Mouse (Mus musculus) heart, embryonic 13.5 days (tissue): Measurements from ENCODE around the gene Mettl27. TPM values are rescaled to one million over a fixed set of nuclear protein-coding genes. Genes with fewer than 3 reads are reported as not detected.
A peak's percentile ranks its signal among the peaks of the same experiment; 100 is the strongest.

Source experiments
- ATAC-seq: fragments of 200-750 bp; cut with Nextera tagmentation; 2 replicates; pipeline ENCODE4 v1.8.0; 2017; ENCODE audit warnings: moderate TSS enrichment; ENCODE audit not compliant: insufficient number of reproducible peaks, low FRiP score, low TSS enrichment; ENCODE audit errors: extremely low read depth
- H3K27ac ChIP-seq: fragments of 300-500 bp; sonication (generic); replicated peaks from 2 replicates; pipeline ENCODE4 v1.5.1; 2015; ENCODE audit warnings: moderate library complexity, mild to moderate bottlenecking, inconsistent platforms
- H3K27me3 ChIP-seq: fragments of 300-500 bp; sonication (generic); replicated peaks from 2 replicates; pipeline ENCODE4 v1.6.1; 2015; ENCODE audit warnings: mild to moderate bottlenecking, inconsistent platforms
- H3K36me3 ChIP-seq: fragments of 300-500 bp; sonication (generic); 2 replicates; pipeline ENCODE4 v1.6.1; 2015; ENCODE audit warnings: mild to moderate bottlenecking, inconsistent platforms
- H3K4me1 ChIP-seq: fragments of 300-500 bp; sonication (generic); 2 replicates; pipeline ENCODE4 v1.6.1; 2015; ENCODE audit warnings: inconsistent platforms
- H3K4me2 ChIP-seq: fragments of 300-500 bp; sonication (generic); 2 replicates; pipeline ENCODE4 v1.6.1; 2015; ENCODE audit warnings: inconsistent platforms, mild to moderate bottlenecking, moderate library complexity
- H3K4me3 ChIP-seq: fragments of 300-500 bp; sonication (generic); 2 replicates; pipeline ENCODE4 v1.5.1; 2015; ENCODE audit warnings: moderate library complexity, mild to moderate bottlenecking, inconsistent platforms
- H3K9ac ChIP-seq: fragments of 300-500 bp; sonication (generic); 2 replicates; pipeline ENCODE4 v1.6.1; 2015; ENCODE audit warnings: inconsistent platforms, mild to moderate bottlenecking, moderate library complexity
- H3K9me3 ChIP-seq: fragments of 300-500 bp; sonication (generic); 2 replicates; pipeline ENCODE4 v1.6.1; 2016; ENCODE audit warnings: inconsistent platforms
- WGBS: fragments of 180-500 bp; shearing (Covaris S2); methylation state at CpG from one replicate; pipeline ENCODE4 v1.1.7; 2015; ENCODE audit warnings: mixed read lengths; 5-methylcytosine and 5-hydroxymethylcytosine counted together
- polyA plus RNA-seq: library from polyadenylated mRNA; unstranded; fragments of >200 nt; fragmentation: Nextera tagmentation; extraction: Ambion mirVana; gene quantifications from 2 replicates; pipeline ENCODE4 v1.2.1, GENCODE M21; 2015

The Mettl27 gene
- 9.3 and 10.4 TPM in 2 replicates for polyA plus RNA-seq

DNA sequence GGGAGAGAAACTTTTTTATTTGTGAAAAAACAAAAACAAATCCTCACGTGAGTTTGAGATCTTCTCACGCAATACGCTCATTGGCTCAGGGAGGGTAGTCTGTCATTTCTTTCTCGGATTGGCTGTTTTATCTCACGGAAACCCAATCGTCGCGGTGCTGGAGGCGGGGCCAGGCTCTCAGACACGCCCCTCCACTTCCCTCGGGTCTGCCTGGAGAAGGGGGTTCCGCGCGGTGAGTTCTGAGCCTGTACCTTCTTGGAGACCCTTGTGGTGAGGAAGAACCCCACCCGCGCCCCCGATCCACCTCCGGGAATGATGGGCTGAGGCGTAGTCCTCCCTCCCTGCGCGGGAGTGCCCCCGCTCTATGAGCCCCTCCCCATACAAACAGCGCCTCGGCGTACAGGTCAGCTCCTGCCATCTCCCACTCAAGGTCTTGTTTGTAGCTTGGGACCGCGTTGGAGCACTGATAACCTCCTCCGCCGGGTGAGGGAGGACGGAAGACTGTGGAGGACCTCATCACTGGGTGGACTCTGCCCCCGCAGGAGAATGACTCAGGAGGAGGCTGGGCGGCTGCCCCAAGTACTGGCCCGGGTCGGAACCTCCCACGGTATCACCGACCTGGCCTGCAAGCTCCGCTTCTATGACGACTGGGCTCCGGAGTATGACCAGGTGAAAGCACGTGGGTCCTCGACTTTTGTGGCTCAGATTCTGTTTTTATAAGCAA, at the start of gene Mettl27:
Gene Mettl27 (plus strand): TSS at position 190 of the 724 bp plus-strand sequence.
- Histone ChIP-seq H3K4me3 (peak within 1 kb of the TSS; percentile 85), H3K9ac (peak within 1 kb of the TSS; percentile 89), H3K4me1 (peaks cover 8% of the 10 kb centered on the region; the same call in 1 of the 2 replicates), H3K9me3 (no peaks in the 10 kb centered on the region), H3K4me2 (peak within 1 kb of the TSS; percentile 98), H3K36me3 (no peaks in the 10 kb centered on the region), H3K27me3 (peaks cover 6% of the 10 kb centered on the region; the same call in 1 of the 2 replicates), H3K27ac (peak within 1 kb of the TSS; percentile 84)
- under 1% methylated on average over 41 of the region's 41 CpGs for WGBS
- peak; percentile 95 for ATAC-seq

GRCm38 (mm10) chr5:134883077-134883476, 49.1 kb upstream of the Mettl27 start:
- peaks cover 4% of the 10 kb centered on the region; the same call in 1 of the 2 replicates for H3K4me1 ChIP-seq
- ATAC-seq = no peak
- H3K9ac ChIP-seq = no peak overlapping the region
- H3K27me3 ChIP-seq = no peaks in the 10 kb centered on the region; the same call in 1 of the 2 replicates
- H3K27ac ChIP-seq = no peak overlapping the region
- no peak overlapping the region for H3K4me2 ChIP-seq
- H3K9me3 ChIP-seq = peaks cover 7% of the 10 kb centered on the region; the same call in 1 of the 2 replicates
- 58% methylated on average over 3 of the region's 3 CpGs for WGBS
- no peak overlapping the region for H3K4me3 ChIP-seq
- no peaks in the 10 kb centered on the region for H3K36me3 ChIP-seq

DNA sequence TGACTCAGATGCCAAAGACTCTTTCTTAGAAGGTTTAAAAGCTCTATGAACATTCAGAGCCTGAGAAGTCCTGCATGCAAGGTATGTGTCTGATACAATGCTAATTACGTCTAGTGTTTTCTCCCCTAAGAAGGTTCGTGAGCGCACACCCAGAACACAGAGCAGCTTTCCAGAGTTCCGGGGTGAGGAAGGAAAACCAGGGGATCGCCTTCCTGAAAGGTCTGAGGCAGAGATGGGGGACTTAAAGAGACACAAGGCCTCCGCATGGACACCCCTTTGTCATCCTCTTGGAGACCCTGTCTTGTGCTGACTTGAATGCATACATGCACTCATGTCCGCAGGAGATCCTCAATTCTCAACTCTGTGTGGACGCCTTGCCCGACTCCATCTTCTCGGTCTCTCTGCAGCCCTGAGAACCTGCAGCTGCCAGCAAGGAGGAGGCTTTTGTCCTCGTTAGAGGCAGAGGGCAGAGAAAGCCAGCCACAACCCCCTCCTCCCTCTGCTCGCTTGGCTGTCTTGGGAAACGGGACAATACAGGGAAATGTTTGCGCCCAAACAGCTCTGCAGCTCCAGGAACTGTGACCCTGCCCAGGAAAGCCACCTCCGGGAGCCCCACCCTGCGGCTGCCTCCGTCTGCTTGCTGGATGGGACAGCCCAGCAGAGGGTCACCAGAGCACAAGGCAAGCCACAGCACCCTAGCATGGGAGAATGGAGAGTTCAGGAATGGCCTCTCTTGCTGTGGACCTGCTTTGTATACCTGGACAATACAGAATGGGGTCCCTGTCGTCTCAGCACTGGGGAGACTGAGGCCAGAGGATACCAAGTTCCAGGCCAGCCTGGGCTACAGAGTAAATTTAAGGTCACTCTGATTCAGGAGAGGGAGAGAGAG, 44.5 kb upstream of the Mettl27 start:
- Histone ChIP-seq H3K9ac (no peak overlapping the region), H3K9me3 (peaks cover 2% of the 10 kb centered on the region; the same call in 1 of the 2 replicates), H3K36me3 (no peaks in the 10 kb centered on the region), H3K4me1 (peaks cover 12% of the 10 kb centered on the region), H3K4me2 (peak overlapping the region; percentile 27), H3K27me3 (no peaks in the 10 kb centered on the region; the same call in 1 of the 2 replicates), H3K27ac (peak overlapping the region; percentile 70), H3K4me3 (no peak overlapping the region)
- peak; percentile 55; the same call in 1 of the 2 replicates for ATAC-seq
- 57% methylated on average over 18 of the region's 18 CpGs for WGBS

GRCm38 (mm10) chr5:134888505-134888904, 43.7 kb upstream of the Mettl27 start:
- Histone ChIP-seq H3K4me2 (no peak overlapping the region), H3K4me1 (peaks cover 12% of the 10 kb centered on the region), H3K9ac (no peak overlapping the region), H3K4me3 (no peak overlapping the region), H3K27me3 (no peaks in the 10 kb centered on the region; the same call in 1 of the 2 replicates), H3K36me3 (no peaks in the 10 kb centered on the region), H3K27ac (peak overlapping the region; percentile 70; the same call in 1 of the 2 replicates), H3K9me3 (peaks cover 4% of the 10 kb centered on the region; the same call in 1 of the 2 replicates)
- ATAC-seq = no peak
- WGBS = 70% methylated on average over 7 of the region's 7 CpGs

- H3K27ac ChIP-seq = peak overlapping the region; percentile 70; the same call in 1 of the 2 replicates
- 57% methylated on average over 6 of the region's 6 CpGs for WGBS
- no peak for ATAC-seq
Measured at GRCm38 (mm10) chr5:134890601-134891054, 41.5 kb upstream of the Mettl27 start.

GRCm38 (mm10) chr5:134891552-134891951, 40.6 kb upstream of the Mettl27 start:
- H3K4me1 ChIP-seq = peaks cover 19% of the 10 kb centered on the region
- no peak overlapping the region for H3K9ac ChIP-seq
- no peak overlapping the region for H3K4me2 ChIP-seq
- peaks cover 4% of the 10 kb centered on the region; the same call in 1 of the 2 replicates for H3K9me3 ChIP-seq
- 65% methylated on average over 8 of the region's 8 CpGs for WGBS
- no peaks in the 10 kb centered on the region; the same call in 1 of the 2 replicates for H3K27me3 ChIP-seq
- ATAC-seq = no peak
- H3K36me3 ChIP-seq = no peaks in the 10 kb centered on the region
- H3K4me3 ChIP-seq = no peak overlapping the region
- H3K27ac ChIP-seq = peak overlapping the region; percentile 70

More at GRCm38 (mm10) chr5:134890601-134891054, 41.5 kb upstream of the Mettl27 start:
- H3K36me3 ChIP-seq = no peaks in the 10 kb centered on the region
- no peak overlapping the region for H3K4me2 ChIP-seq
- H3K27me3 ChIP-seq = no peaks in the 10 kb centered on the region; the same call in 1 of the 2 replicates
- no peak overlapping the region for H3K4me3 ChIP-seq
- peaks cover 19% of the 10 kb centered on the region for H3K4me1 ChIP-seq
- H3K9ac ChIP-seq = 0 out of 2 replicates have a peak overlapping the region, but pooled peaks have one; percentile 3
- peaks cover 4% of the 10 kb centered on the region; the same call in 1 of the 2 replicates for H3K9me3 ChIP-seq

DNA sequence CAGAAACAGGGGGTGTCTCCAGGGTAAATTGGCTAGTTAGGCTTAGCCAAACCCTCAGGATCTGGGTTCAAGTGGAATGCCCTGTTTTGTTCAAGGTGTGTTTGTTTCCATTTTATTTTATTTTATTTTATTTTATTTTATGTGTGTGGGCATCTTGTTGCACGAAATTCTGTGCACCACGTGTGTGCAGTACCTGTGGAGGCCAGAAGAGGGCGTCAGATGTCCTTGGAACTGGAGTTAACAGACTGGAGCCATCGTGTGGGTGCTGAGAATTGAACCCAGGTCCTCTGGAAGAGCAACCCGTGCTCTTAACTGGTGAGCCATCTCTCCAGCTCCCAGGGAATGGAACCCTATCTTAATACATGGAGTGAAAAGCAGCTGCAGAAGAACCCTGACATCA, 39.5 kb upstream of the Mettl27 start:
- no peak overlapping the region for H3K27ac ChIP-seq
- peaks cover 4% of the 10 kb centered on the region; the same call in 1 of the 2 replicates for H3K9me3 ChIP-seq
- WGBS = 70% methylated on average over 5 of the region's 5 CpGs
- H3K4me1 ChIP-seq = peaks cover 14% of the 10 kb centered on the region
- H3K27me3 ChIP-seq = no peaks in the 10 kb centered on the region; the same call in 1 of the 2 replicates
- H3K9ac ChIP-seq = no peak overlapping the region
- H3K4me2 ChIP-seq = no peak overlapping the region
- no peaks in the 10 kb centered on the region for H3K36me3 ChIP-seq
- ATAC-seq = no peak
- H3K4me3 ChIP-seq = no peak overlapping the region

DNA sequence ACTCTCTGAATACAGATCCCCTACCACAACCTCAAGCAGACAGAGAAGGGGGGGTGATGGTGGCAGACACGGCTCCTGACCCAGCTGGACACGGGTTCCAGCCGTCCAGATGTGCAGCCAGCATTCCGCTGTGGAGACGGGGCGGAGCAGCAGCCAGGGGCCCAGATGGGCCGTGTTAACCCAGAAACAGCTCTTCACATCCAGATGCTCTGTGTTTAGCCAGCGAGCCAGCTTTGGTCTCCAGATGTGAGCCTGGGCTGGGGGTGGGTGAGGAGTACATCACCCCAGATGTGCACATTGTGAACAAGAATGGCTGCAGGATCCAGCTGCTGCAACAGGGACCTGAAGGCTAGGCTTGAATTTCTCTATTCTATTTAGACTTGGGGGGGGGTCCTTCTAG, 36.9 kb upstream of the Mettl27 start:
- WGBS = 64% methylated on average over 8 of the region's 8 CpGs
- peaks cover 14% of the 10 kb centered on the region for H3K4me1 ChIP-seq

GRCm38 (mm10) chr5:134896965-134897364, 35.2 kb upstream of the Mettl27 start:
- no peak overlapping the region for H3K4me2 ChIP-seq
- 77% methylated on average over 8 of the region's 8 CpGs for WGBS
- H3K9me3 ChIP-seq = peaks cover 4% of the 10 kb centered on the region; the same call in 1 of the 2 replicates
- peak overlapping the region; percentile 57; the same call in 1 of the 2 replicates for H3K27ac ChIP-seq
- H3K9ac ChIP-seq = peak overlapping the region; percentile 8; the same call in 1 of the 2 replicates
- no peak for ATAC-seq
- no peaks in the 10 kb centered on the region for H3K36me3 ChIP-seq
- H3K27me3 ChIP-seq = no peaks in the 10 kb centered on the region; the same call in 1 of the 2 replicates
- peaks cover 12% of the 10 kb centered on the region for H3K4me1 ChIP-seq
- no peak overlapping the region for H3K4me3 ChIP-seq

More for the DNA sequence above, 36.9 kb upstream of the Mettl27 start:
- Histone ChIP-seq H3K4me3 (no peak overlapping the region), H3K27ac (no peak overlapping the region), H3K4me2 (no peak overlapping the region), H3K9me3 (peaks cover 4% of the 10 kb centered on the region; the same call in 1 of the 2 replicates), H3K9ac (no peak overlapping the region), H3K27me3 (no peaks in the 10 kb centered on the region; the same call in 1 of the 2 replicates), H3K36me3 (no peaks in the 10 kb centered on the region)
- ATAC-seq = no peak

GRCm38 (mm10) chr5:134897596-134897995, 34.6 kb upstream of the Mettl27 start:
- H3K4me3 ChIP-seq = no peak overlapping the region
- 0 out of 2 replicates have a peak overlapping the region, but pooled peaks have one; percentile 57 for H3K27ac ChIP-seq
- 75% methylated on average over 17 of the region's 17 CpGs for WGBS
- H3K27me3 ChIP-seq = no peaks in the 10 kb centered on the region; the same call in 1 of the 2 replicates
- H3K4me2 ChIP-seq = no peak overlapping the region
- H3K36me3 ChIP-seq = no peaks in the 10 kb centered on the region
- no peak for ATAC-seq
- peaks cover 2% of the 10 kb centered on the region; the same call in 1 of the 2 replicates for H3K9me3 ChIP-seq
- no peak overlapping the region for H3K9ac ChIP-seq
- H3K4me1 ChIP-seq = peaks cover 12% of the 10 kb centered on the region
